Mouse (Mus musculus) R1 (cell line): ENCODE results near the gene Chchd5.

Experiments used
- DNase-seq: peaks from one replicate; pipeline ENCODE4 v3.0.0-alpha.2; 2018; ENCODE audit warnings: low read depth, low spot score

Gene Chchd5

GRCm38 (mm10) chr2:129151111-129151510 is 21.6 kb downstream of the Chchd5 start:
- DNase-seq: no peak

DNA sequence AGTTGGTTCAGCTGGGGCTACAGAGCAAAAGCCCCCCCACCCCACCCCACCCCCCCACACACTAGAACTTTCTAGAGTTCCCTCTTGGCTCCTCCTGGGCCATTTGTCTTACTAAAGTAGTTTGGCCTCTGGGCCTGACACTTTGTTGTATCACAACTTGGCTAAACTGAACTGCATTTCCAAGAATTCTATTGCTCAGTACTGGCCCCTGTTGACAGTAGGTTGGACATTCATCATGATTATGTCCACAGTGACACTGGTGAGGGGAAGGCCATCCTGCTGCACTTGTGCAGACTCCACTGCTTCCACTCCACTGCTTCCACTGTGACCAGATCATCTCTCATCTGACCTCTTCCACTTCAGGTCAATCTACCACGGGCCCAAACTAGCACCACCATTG is 23.3 kb downstream of the Chchd5 start:
- no peak for DNase-seq

GRCm38 (mm10) chr2:129164815-129165214 is 35.3 kb downstream of the Chchd5 start:
- DNase-seq: no peak

GRCm38 (mm10) chr2:129166466-129167463 is 37.3 kb downstream of the Chchd5 start:
- DNase-seq: peak; percentile 91

DNA sequence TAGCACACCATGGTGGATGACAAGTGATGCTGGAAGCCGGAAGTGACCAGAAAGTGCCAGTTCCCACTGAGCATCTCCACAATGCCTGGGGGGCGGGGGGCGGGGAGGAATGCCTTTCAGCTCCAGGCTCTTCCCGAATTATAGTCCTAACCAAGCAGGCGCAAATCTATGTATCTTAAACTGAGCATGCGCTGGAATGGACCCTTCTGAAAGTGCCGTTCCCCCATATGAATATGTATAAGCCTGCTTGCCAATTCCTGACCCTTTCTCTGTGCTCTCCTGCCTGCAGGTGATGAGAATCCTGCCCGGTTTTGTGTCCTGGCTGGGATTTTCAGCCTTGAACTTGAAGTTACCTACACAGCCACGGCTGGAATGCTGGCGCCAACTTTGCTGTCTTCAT is 43.9 kb downstream of the Chchd5 start:
- DNase-seq: peak; percentile 72

- peak; percentile 48 for DNase-seq
These were observed 45.0 kb downstream of the Chchd5 start for GRCm38 (mm10) chr2:129174474-129174873.

GRCm38 (mm10) chr2:129175636-129176035 is 46.1 kb downstream of the Chchd5 start:
- DNase-seq: no peak

- DNase-seq: peak; percentile 69
These were observed 47.3 kb downstream of the Chchd5 start for GRCm38 (mm10) chr2:129176676-129177420.

DNA sequence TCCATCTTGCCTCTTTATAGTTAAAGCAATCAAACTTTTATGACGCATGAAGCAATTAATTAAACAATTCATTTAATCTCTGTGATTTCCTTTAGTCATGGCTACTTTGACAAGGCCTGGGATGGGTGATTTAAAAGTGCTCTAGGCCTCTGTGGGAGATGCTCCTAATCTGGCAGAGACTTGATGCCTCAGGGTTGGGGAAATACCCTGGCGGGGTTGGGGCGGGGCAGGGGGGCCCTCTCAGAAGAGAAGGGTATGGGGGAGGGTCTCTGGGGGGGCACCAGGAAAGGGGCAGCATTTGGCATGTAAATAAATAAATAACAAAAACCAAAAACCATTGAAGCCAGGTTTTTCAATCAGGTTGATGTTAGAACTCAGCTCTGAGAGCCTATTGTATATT is 48.2 kb downstream of the Chchd5 start:
- no peak for DNase-seq

GRCm38 (mm10) chr2:129178182-129178908 is 48.8 kb downstream of the Chchd5 start:
- DNase-seq: peak; percentile 100

- no peak for DNase-seq
These were observed 50.7 kb downstream of the Chchd5 start for GRCm38 (mm10) chr2:129179946-129180853.

GRCm38 (mm10) chr2:129181509-129181908 is 52.0 kb downstream of the Chchd5 start:
- DNase-seq: peak; percentile 88

GRCm38 (mm10) chr2:129182412-129182811 is 52.9 kb downstream of the Chchd5 start:
- no peak for DNase-seq

DNA sequence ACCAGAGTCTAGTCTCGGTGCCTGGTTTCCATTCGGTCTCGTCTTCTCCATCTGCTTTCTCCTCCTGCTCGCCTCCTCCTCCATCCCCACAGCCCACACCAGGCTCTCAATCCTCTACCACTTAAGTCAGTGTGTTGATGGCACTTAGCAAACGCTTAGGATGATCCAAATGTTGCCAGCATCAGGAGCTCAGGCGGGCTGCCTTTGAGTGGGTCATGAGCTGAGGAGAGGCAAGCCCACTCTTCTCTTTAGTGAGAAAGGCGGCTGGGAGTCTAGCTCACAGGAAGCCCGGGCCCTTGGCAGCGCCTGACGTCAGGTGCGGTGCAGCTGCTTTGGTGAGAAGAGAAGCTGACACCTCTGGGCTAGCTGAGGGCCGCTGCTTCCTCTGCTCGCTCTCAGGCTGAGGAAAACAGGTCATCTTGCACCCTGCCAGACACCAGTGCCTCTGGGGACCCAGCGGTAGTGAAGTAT is 54.1 kb downstream of the Chchd5 start:
- DNase-seq: no peak
